Mouse (Mus musculus) C2C12 (cell line): ENCODE measurements around the gene Icosl. TPM values are rescaled to one million over a fixed set of nuclear protein-coding genes. Genes with fewer than 3 reads are reported as not detected.

Experiments used
- H3K27me3 ChIP-seq: one replicate; pipeline ENCODE4 v1.6.1; 2011; ENCODE audit not compliant: control insufficient read depth, insufficient read depth, insufficient read length
- H3K36me3 ChIP-seq: one replicate; pipeline ENCODE4 v1.6.1; 2011; ENCODE audit not compliant: control insufficient read depth, insufficient read depth
- H3K4me3 ChIP-seq: one replicate; pipeline ENCODE4 v1.5.1; 2011; ENCODE audit warnings: mild to moderate bottlenecking, control low read depth; ENCODE audit not compliant: poor library complexity, insufficient read depth, severe bottlenecking
- H3K79me2 ChIP-seq: one replicate; pipeline ENCODE4 v1.6.1; 2011; ENCODE audit not compliant: control insufficient read depth, insufficient read depth
- H3K79me3 ChIP-seq: one replicate; pipeline ENCODE4 v1.6.1; 2011; ENCODE audit warnings: low read depth, control low read depth
- H3ac ChIP-seq: one replicate; pipeline ENCODE3; 2011; ENCODE audit warnings: low read depth; ENCODE audit not compliant: control insufficient read depth, insufficient read length
- CEBPB ChIP-seq: IDR thresholded peaks from one replicate; pipeline ENCODE4 v1.6.1; 2011; ENCODE audit warnings: low read depth, mild to moderate bottlenecking, control low read depth, moderate library complexity
- CTCF ChIP-seq: IDR thresholded peaks from one replicate; pipeline ENCODE4 v1.5.1; 2011; ENCODE audit not compliant: control insufficient read depth, insufficient read depth, insufficient read length
- FOSL1 ChIP-seq: IDR thresholded peaks from one replicate; pipeline ENCODE4 v1.8.0; 2011; ENCODE audit warnings: mild to moderate bottlenecking, low read length; ENCODE audit not compliant: poor library complexity, insufficient read depth, severe bottlenecking
- MAX ChIP-seq: IDR thresholded peaks from one replicate; pipeline ENCODE4 v1.6.1; 2011; ENCODE audit warnings: mild to moderate bottlenecking, control low read depth
- MYOD1 ChIP-seq: IDR thresholded peaks from one replicate; pipeline ENCODE4 v1.6.1; 2011; ENCODE audit warnings: low read depth; ENCODE audit not compliant: control insufficient read depth, insufficient read length
- MYOG ChIP-seq: IDR thresholded peaks from one replicate; pipeline ENCODE4 v1.6.1; 2011; ENCODE audit not compliant: control insufficient read depth, insufficient read length; ENCODE audit errors: extremely low read depth
- USF1 ChIP-seq: IDR thresholded peaks from one replicate; pipeline ENCODE4 v1.6.1; 2011; ENCODE audit warnings: low read depth, mild to moderate bottlenecking, control low read depth, moderate library complexity
- polyA plus RNA-seq: library from polyadenylated mRNA; unstranded; fragments of >200 nt; fragmentation: generic; extraction: Trizol; gene quantifications from one replicate; pipeline ENCODE4 v1.2.1, GENCODE M21; 2012; ENCODE audit warnings: missing spikeins

The Icosl gene
- polyA plus RNA-seq, 1 experiment: 0.06 TPM

DNA sequence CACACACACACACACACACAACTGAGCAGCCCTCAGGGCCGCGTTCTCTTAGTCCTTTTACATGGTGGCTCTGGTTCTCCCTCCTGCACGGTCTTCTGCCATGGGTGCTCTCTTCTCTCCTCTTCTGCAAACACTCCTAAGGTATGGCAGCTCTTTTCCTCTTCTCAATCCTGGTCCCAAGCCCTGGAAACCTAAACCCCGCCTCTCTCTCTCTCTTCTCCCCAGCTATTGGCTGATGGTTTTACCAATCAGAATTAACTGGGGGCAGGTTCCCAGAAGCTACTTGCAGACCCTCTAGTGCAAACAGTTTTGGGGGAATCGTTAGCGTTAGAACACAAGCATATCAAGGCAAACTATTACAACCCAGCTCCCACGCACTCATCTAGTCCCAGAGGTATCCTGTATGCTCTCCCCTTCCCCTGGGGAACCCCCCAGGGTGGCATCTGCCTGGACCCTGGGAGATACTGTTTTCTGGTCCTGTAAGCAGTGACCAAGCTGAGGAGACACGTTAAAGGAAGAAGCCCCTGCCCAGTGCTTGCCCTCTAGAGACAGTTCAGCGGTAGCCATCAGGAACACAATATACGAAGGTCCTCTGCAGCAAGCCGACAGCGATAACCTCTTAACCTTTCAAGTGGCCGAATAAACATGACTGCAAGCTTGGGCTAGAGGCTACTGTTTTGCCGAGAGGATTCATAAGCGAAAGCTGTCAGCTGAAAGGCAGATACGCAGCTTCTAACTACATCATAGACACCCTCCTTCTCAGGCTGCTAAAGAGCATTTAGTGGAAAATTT is 32.1 kb downstream of the Icosl start:
- Histone ChIP-seq H3K4me3 (no peak overlapping the region), H3K79me2 (no peaks in the 10 kb centered on the region)
- no peak for TF ChIP-seq FOSL1
- no peak for TF ChIP-seq MYOG
- no peak for TF ChIP-seq MAX
- TF ChIP-seq USF1: no peak
- TF ChIP-seq CTCF: no peak
- no peak for TF ChIP-seq CEBPB
- TF ChIP-seq MYOD1: no peak

DNA sequence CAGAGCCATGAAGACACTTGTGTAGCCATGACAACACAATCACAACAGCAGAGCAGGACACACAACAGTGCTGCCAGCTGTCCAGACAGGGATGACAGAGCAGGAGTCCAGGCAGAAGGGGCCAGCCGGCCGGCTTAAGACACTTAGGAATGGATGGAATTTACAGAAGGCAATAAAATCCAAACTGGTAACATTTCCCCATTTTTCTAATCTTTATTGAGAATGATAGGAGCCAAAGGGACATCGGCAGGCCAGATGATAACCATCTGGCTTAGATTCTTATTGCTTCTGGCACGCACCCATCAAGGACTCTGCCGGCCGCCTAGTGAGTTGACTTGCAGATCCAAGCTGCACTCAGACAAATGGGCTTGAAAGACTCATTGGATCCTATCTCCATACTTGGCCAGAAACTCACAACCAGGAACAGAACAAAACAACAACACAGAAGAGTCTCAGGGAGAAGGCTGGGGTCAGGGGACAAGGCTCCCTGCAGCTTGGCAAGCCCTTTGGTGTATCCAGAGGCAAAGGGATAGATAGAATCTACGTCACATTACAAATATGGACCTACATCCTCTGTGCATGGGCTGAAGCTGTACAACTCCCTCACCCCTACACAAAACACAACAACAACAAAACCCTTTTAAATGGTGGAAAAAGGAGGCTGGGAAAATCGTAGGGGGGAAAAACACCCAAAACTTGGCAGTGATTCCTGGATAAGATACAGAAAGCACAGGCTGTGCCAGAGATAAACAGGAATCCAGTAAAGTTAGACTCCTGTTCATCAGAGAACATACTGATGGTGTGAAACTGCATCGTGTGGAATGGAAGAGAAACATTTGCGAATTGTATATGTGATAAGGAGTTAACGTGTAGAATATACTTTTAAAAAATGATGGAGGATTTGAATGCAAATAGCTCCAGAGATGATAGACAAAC is 35.7 kb downstream of the Icosl start:
- Histone ChIP-seq H3K79me2 (no peaks in the 10 kb centered on the region), H3K27me3 (peaks cover 30% of the 10 kb centered on the region)
- TF ChIP-seq CEBPB (no peak), USF1 (no peak), MYOD1 (no peak), MYOG (no peak), FOSL1 (no peak), MAX (no peak), CTCF (no peak)

More for the DNA sequence above, 32.1 kb downstream of the Icosl start:
- H3K27me3 ChIP-seq: peaks cover 30% of the 10 kb centered on the region
- no peaks in the 10 kb centered on the region for H3K36me3 ChIP-seq
- H3K79me3 ChIP-seq: no peaks in the 10 kb centered on the region
- no peak overlapping the region for H3ac ChIP-seq

DNA sequence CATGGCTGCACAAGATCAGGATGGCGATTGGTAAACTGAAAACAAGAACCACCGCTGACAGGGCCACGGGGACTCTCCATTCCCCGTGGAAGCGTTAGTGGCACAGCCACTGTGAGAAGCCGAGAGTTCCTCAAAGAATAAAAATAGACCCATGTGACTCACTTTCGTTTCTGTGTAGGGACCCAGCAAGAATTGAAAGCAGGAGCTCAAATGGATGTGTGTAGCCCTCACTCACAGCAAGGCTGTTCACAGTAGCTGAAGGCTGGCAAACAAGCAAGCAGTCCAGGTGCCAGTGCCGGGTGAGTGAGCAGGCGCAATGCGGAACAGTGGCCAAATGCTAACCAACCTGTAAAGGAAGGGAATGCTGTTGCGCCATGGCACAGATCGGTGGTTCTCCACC is 36.4 kb downstream of the Icosl start:
- H3K36me3 ChIP-seq: no peaks in the 10 kb centered on the region
- H3K4me3 ChIP-seq: no peak overlapping the region
- H3K79me2 ChIP-seq: no peaks in the 10 kb centered on the region
- no peak overlapping the region for H3ac ChIP-seq
- peaks cover 30% of the 10 kb centered on the region for H3K27me3 ChIP-seq
- TF ChIP-seq MYOD1: no peak
- H3K79me3 ChIP-seq: no peaks in the 10 kb centered on the region

More for the DNA sequence above, 35.7 kb downstream of the Icosl start:
- Histone ChIP-seq H3K36me3 (no peaks in the 10 kb centered on the region), H3K79me3 (no peaks in the 10 kb centered on the region), H3ac (no peak overlapping the region), H3K4me3 (no peak overlapping the region)

DNA sequence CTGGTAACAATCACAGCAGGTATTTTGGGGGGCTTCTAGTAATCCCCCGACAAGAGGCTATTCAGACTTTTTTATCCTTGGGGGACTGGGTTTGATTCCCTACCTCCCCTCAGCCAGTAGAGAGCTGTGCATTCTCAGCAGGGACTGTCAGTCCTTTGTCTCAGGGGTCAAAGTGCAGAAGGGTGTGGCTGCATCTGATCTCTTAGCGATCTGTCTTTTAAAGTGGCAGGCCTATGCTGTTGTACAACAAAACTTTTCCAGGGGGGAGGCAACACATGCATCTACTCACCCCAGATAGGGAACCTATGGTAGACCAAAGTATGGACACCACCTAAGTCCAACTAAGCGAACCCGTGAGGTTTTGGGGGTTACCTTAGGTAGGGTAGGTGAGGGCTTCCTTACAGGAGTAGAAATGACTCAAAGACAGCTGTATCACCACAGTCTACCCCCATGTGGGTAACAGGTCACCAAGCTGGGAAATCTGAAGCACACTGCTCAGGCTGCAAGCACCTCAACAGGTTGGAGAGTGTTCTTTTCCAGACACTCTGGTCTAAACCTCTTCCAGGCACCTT is 45.5 kb downstream of the Icosl start:
- Histone ChIP-seq H3ac (no peak overlapping the region), H3K27me3 (no peaks in the 10 kb centered on the region), H3K79me2 (no peaks in the 10 kb centered on the region), H3K79me3 (no peaks in the 10 kb centered on the region), H3K4me3 (no peak overlapping the region), H3K36me3 (no peaks in the 10 kb centered on the region)
- TF ChIP-seq CEBPB (no peak), MAX (no peak), MYOG (no peak), CTCF (no peak), FOSL1 (no peak), USF1 (no peak), MYOD1 (no peak)

DNA sequence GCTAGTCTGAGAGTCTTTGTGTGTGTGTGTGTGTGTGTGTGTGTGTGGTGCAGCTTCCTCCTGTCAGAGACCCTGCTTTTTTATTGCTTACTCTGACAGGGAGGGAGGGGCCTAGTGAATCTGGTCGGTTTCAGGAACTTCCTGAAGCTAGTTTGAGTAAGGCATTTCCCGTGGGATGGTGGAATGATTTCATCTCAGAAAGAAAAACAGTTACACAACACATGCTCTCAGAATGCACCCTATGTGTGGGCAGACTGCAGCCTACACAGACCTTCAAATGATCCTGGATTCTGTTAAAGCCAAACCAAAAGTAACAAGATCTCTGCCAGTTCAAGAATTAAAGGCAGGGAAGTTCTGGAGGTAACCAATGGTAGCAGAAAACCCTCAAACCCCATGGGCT is 46.1 kb downstream of the Icosl start:
- H3ac ChIP-seq: no peak overlapping the region
- no peaks in the 10 kb centered on the region for H3K36me3 ChIP-seq
- no peaks in the 10 kb centered on the region for H3K79me3 ChIP-seq
- TF ChIP-seq FOSL1: no peak
- no peak for TF ChIP-seq MYOD1
- TF ChIP-seq MYOG: no peak
- no peak for TF ChIP-seq USF1
- TF ChIP-seq CTCF: no peak
- no peak for TF ChIP-seq CEBPB
- TF ChIP-seq MAX: no peak
- peaks cover 4% of the 10 kb centered on the region for H3K27me3 ChIP-seq
- H3K79me2 ChIP-seq: no peaks in the 10 kb centered on the region
- H3K4me3 ChIP-seq: no peak overlapping the region
